Mouse (Mus musculus): ENCODE data around the gene Nr1h4. TPM values are rescaled to one million over a fixed set of nuclear protein-coding genes. Genes with fewer than 3 reads are reported as not detected.
"Not testable (repeated sequence)": the region's sequence is repeated elsewhere in the genome, so short reads cannot be mapped to it uniquely, and the experiment has no call there.

Nr1h4 gene
- polyA plus RNA-seq, 1 experiment from 2014 or later: not detected

DNA sequence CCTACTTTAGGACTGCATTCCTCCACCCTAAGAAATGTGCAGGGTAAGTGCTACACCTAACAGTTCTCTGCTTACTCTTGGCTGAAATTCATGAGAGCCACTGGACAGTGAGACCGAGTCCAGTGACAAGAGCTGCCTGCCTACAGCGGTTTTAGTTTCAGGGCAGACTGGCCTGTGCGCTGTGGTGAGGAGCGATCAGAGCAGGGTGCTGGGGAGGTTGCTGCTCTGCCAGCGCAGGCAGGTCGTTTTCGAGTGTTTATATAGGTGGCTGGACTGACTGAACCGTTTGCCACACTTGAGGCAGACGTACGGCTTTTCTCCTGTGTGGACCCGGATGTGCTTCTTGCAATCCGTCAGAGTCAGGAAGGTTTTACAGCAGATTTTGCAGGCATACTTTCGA is 21.5 kb upstream of the Nr1h4 start:
- H3K4me3 ChIP-seq (replicated peaks; ENCODE audit: low read depth, low read length); H3K27ac ChIP-seq (replicated peaks; ENCODE audit: low read depth, low read length); H3K4me1 ChIP-seq (ENCODE audit: control insufficient read depth, insufficient read depth, low read length); H3K27me3 ChIP-seq (ENCODE audit: control insufficient read depth, insufficient read depth, low read length); H3K9ac ChIP-seq (replicated peaks; ENCODE audit: low read length); DNase-seq; H3K9me3 ChIP-seq (ENCODE audit: control insufficient read depth, low read length); H3K4me2 ChIP-seq (ENCODE audit: low read length); H3K36me3 ChIP-seq (ENCODE audit: control insufficient read depth, insufficient read depth, low read length); ATAC-seq (ENCODE audit: low FRiP score, low TSS enrichment): not testable (repeated sequence)
- WGBS: 95% methylated on average over 13 of the region's 13 CpGs

DNA sequence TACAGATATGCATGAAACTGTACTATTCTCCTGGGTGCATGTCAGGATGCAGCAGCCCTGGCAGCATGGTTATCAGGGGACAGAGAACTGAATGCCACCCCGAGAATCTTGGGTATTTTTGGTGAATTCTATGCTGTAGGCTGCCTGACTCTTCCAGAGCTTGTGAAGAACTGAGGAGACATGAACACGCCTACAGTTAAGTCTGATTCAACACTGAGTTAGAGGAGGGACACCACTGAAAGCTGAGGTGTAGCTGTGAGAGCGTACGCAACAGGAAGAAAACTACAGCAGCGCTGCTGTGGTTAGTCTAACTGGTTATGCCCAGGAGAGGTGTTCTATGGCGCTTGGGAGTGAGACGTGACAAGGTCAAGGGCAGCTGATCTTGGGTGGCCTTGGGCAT is 20.5 kb upstream of the Nr1h4 start:
- H3K4me3 ChIP-seq (replicated peaks; ENCODE audit: low read depth, low read length); ATAC-seq (ENCODE audit: low FRiP score, low TSS enrichment); H3K27me3 ChIP-seq (ENCODE audit: control insufficient read depth, insufficient read depth, low read length); H3K4me1 ChIP-seq (ENCODE audit: control insufficient read depth, insufficient read depth, low read length); DNase-seq; H3K4me2 ChIP-seq (ENCODE audit: low read length); H3K9ac ChIP-seq (replicated peaks; ENCODE audit: low read length); H3K27ac ChIP-seq (replicated peaks; ENCODE audit: low read depth, low read length); H3K9me3 ChIP-seq (ENCODE audit: control insufficient read depth, low read length); H3K36me3 ChIP-seq (ENCODE audit: control insufficient read depth, insufficient read depth, low read length): not testable (repeated sequence)
- 93% methylated on average over 7 of the region's 7 CpGs for WGBS

- no peaks in the 10 kb centered on the region for H3K27me3 ChIP-seq (ENCODE audit: control insufficient read depth, insufficient read depth, low read length)
- no peaks in the 10 kb centered on the region for H3K36me3 ChIP-seq (ENCODE audit: control insufficient read depth, insufficient read depth, low read length)
- H3K27ac ChIP-seq (replicated peaks; ENCODE audit: low read depth, low read length): no peak overlapping the region
- no peak overlapping the region for H3K4me2 ChIP-seq (ENCODE audit: low read length)
- no peaks in the 10 kb centered on the region for H3K9me3 ChIP-seq (ENCODE audit: control insufficient read depth, low read length)
- no peaks in the 10 kb centered on the region for H3K4me1 ChIP-seq (ENCODE audit: control insufficient read depth, insufficient read depth, low read length)
- H3K9ac ChIP-seq (replicated peaks; ENCODE audit: low read length): no peak overlapping the region
- H3K4me3 ChIP-seq (replicated peaks; ENCODE audit: low read depth, low read length): no peak overlapping the region
- ATAC-seq (ENCODE audit: low FRiP score, low TSS enrichment) (no peak), DNase-seq (no peak)
- 84% methylated on average over 5 of the region's 5 CpGs for WGBS
Measured at GRCm38 (mm10) chr10:89553015-89553414, 19.6 kb upstream of the Nr1h4 start.

- Histone ChIP-seq H3K27me3 (ENCODE audit: control insufficient read depth, insufficient read depth, low read length) (no peaks in the 10 kb centered on the region), H3K36me3 (ENCODE audit: control insufficient read depth, insufficient read depth, low read length) (no peaks in the 10 kb centered on the region), H3K4me2 (ENCODE audit: low read length) (no peak overlapping the region), H3K9ac (replicated peaks; ENCODE audit: low read length) (no peak overlapping the region), H3K9me3 (ENCODE audit: control insufficient read depth, low read length) (no peaks in the 10 kb centered on the region), H3K4me3 (replicated peaks; ENCODE audit: low read depth, low read length) (no peak overlapping the region), H3K4me1 (ENCODE audit: control insufficient read depth, insufficient read depth, low read length) (no peaks in the 10 kb centered on the region), H3K27ac (replicated peaks; ENCODE audit: low read depth, low read length) (no peak overlapping the region)
- 84% methylated on average over 4 of the region's 4 CpGs for WGBS
- DNase-seq (no peak), ATAC-seq (ENCODE audit: low FRiP score, low TSS enrichment) (no peak)
Measured at GRCm38 (mm10) chr10:89551657-89552056, 18.3 kb upstream of the Nr1h4 start.

- Histone ChIP-seq H3K27ac (replicated peaks; ENCODE audit: low read depth, low read length) (no peak overlapping the region; the same call in 1 of the 2 replicates), H3K36me3 (ENCODE audit: control insufficient read depth, insufficient read depth, low read length) (no peaks in the 10 kb centered on the region), H3K4me2 (ENCODE audit: low read length) (no peak overlapping the region), H3K9me3 (ENCODE audit: control insufficient read depth, low read length) (no peaks in the 10 kb centered on the region), H3K27me3 (ENCODE audit: control insufficient read depth, insufficient read depth, low read length) (no peaks in the 10 kb centered on the region), H3K4me1 (ENCODE audit: control insufficient read depth, insufficient read depth, low read length) (no peaks in the 10 kb centered on the region), H3K9ac (replicated peaks; ENCODE audit: low read length) (no peak overlapping the region), H3K4me3 (replicated peaks; ENCODE audit: low read depth, low read length) (no peak overlapping the region)
- ATAC-seq (ENCODE audit: low FRiP score, low TSS enrichment) (no peak), DNase-seq (peak; percentile 21)
- 58% methylated on average over 6 of the region's 6 CpGs for WGBS
Measured at GRCm38 (mm10) chr10:89548028-89548427, 14.6 kb upstream of the Nr1h4 start.

DNA sequence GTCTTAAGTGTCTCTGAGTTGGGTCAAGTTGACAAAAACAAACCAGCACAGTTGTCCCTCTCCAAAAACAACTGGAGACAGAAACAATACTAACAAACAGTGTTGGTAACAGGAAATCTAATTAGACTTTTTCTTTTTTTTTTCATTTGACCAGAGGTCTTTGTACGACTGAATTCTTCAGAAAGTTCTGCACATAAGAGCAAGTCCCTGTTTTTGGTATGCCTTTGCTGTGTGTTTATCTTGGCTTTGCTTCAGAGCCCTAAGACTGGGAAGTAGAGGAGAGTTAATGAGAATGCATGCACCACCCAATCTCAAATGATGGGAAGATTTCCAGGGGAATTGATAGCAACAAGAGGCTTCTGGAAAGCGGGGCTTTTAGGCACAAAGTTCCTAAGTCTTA is 13.6 kb upstream of the Nr1h4 start:
- no peak overlapping the region for H3K27ac ChIP-seq (replicated peaks; ENCODE audit: low read depth, low read length)
- WGBS: 85% methylated on average over 2 of the region's 2 CpGs

DNA sequence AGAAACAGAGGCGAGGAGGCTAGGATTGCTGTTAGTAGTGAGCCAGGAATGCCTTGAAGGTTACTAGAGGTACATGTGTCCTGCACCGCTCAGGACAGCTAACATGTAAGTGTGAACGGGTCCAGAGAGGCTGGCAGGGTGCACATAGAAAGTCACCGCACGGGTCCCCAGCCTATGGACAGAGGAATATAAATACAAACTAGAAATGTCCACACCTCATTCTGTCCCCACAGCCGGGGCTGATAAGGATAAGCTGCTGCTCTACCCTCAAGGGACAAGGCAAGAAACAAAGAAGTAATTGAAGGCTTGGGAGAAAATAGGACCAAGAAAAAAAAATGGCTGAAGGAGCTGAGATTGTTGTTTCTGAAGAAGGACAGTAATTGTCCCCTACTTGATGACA is 10.5 kb upstream of the Nr1h4 start:
- Histone ChIP-seq H3K4me1 (ENCODE audit: control insufficient read depth, insufficient read depth, low read length) (no peaks in the 10 kb centered on the region), H3K9me3 (ENCODE audit: control insufficient read depth, low read length) (no peaks in the 10 kb centered on the region), H3K36me3 (ENCODE audit: control insufficient read depth, insufficient read depth, low read length) (no peaks in the 10 kb centered on the region), H3K27me3 (ENCODE audit: control insufficient read depth, insufficient read depth, low read length) (no peaks in the 10 kb centered on the region), H3K27ac (replicated peaks; ENCODE audit: low read depth, low read length) (no peak overlapping the region), H3K4me2 (ENCODE audit: low read length) (no peak overlapping the region), H3K4me3 (replicated peaks; ENCODE audit: low read depth, low read length) (no peak overlapping the region), H3K9ac (replicated peaks; ENCODE audit: low read length) (no peak overlapping the region)
- DNase-seq (no peak), ATAC-seq (ENCODE audit: low FRiP score, low TSS enrichment) (no peak)
- 84% methylated on average over 6 of the region's 6 CpGs for whole genome bisulfite sequencing

More for the DNA sequence above, 13.6 kb upstream of the Nr1h4 start:
- no peak overlapping the region for H3K4me2 ChIP-seq (ENCODE audit: low read length)
- no peak overlapping the region for H3K4me3 ChIP-seq (replicated peaks; ENCODE audit: low read depth, low read length)
- no peaks in the 10 kb centered on the region for H3K27me3 ChIP-seq (ENCODE audit: control insufficient read depth, insufficient read depth, low read length)
- H3K9ac ChIP-seq (replicated peaks; ENCODE audit: low read length): no peak overlapping the region
- no peaks in the 10 kb centered on the region for H3K9me3 ChIP-seq (ENCODE audit: control insufficient read depth, low read length)
- no peaks in the 10 kb centered on the region for H3K4me1 ChIP-seq (ENCODE audit: control insufficient read depth, insufficient read depth, low read length)
- no peak for DNase-seq
- ATAC-seq (ENCODE audit: low FRiP score, low TSS enrichment): no peak
- H3K36me3 ChIP-seq (ENCODE audit: control insufficient read depth, insufficient read depth, low read length): no peaks in the 10 kb centered on the region

- Histone ChIP-seq H3K9me3 (ENCODE audit: control insufficient read depth, low read length) (no peaks in the 10 kb centered on the region), H3K27ac (replicated peaks; ENCODE audit: low read depth, low read length) (no peak overlapping the region), H3K27me3 (ENCODE audit: control insufficient read depth, insufficient read depth, low read length) (no peaks in the 10 kb centered on the region), H3K4me3 (replicated peaks; ENCODE audit: low read depth, low read length) (no peak overlapping the region), H3K9ac (replicated peaks; ENCODE audit: low read length) (no peak overlapping the region), H3K4me2 (ENCODE audit: low read length) (no peak overlapping the region), H3K36me3 (ENCODE audit: control insufficient read depth, insufficient read depth, low read length) (no peaks in the 10 kb centered on the region), H3K4me1 (ENCODE audit: control insufficient read depth, insufficient read depth, low read length) (no peaks in the 10 kb centered on the region)
- 93% methylated on average over 3 of the region's 3 CpGs for WGBS
- DNase-seq (no peak), ATAC-seq (ENCODE audit: low FRiP score, low TSS enrichment) (no peak)
Measured at GRCm38 (mm10) chr10:89542321-89542720, 8.9 kb upstream of the Nr1h4 start.

DNA sequence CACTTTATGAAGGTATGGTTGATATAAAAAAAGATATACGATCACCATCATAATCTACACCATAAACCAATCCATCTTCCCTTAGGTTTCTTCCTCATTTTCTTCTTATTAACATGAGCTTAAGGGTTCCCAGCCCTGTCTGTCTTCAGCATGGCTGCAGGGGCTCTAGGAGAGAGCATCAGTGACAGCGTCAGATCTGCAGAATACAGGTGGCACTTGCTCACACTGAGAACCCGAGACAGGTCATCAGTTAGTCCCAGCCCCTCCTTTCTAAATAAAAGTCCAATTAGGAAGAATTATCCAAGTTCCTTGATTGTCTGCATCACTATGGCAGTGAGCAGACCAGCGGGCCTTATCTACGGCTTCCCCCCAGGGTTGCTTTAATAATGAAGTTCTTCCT is 934 bp downstream of the Nr1h4 start:
- DNase-seq (no peak), ATAC-seq (ENCODE audit: low FRiP score, low TSS enrichment) (no peak)
- WGBS: 76% methylated on average over 5 of the region's 5 CpGs
- Histone ChIP-seq H3K9ac (replicated peaks; ENCODE audit: low read length) (no peak overlapping the region), H3K27ac (replicated peaks; ENCODE audit: low read depth, low read length) (no peak overlapping the region), H3K4me3 (replicated peaks; ENCODE audit: low read depth, low read length) (no peak overlapping the region), H3K4me1 (ENCODE audit: control insufficient read depth, insufficient read depth, low read length) (no peaks in the 10 kb centered on the region), H3K36me3 (ENCODE audit: control insufficient read depth, insufficient read depth, low read length) (no peaks in the 10 kb centered on the region), H3K9me3 (ENCODE audit: control insufficient read depth, low read length) (no peaks in the 10 kb centered on the region), H3K4me2 (ENCODE audit: low read length) (no peak overlapping the region), H3K27me3 (ENCODE audit: control insufficient read depth, insufficient read depth, low read length) (no peaks in the 10 kb centered on the region)

Data from midbrain, embryonic 14.5 days (tissue).